Mouse (Mus musculus): ENCODE data around the gene Trim63.

- TF ChIP-seq CTCF (IDR thresholded peaks at IDR 0.05; ENCODE audit: low read depth, low read length) (no peak), POLR2A (IDR thresholded peaks at IDR 0.05; ENCODE audit: extremely low read depth, insufficient read depth, low read length) (no peak)
Observed at GRCm38 (mm10) chr4:134300316-134300715, 14.6 kb upstream of the Trim63 start.
